Mouse (Mus musculus): Measurements from ENCODE around the gene Fbxo46. TPM values are rescaled to one million over a fixed set of nuclear protein-coding genes. Genes with fewer than 3 reads are reported as not detected.
A peak's percentile ranks its signal among the peaks of the same experiment; 100 is the strongest.

The Fbxo46 gene
- total and polyA plus RNA-seq, 3 experiments: 4.0 to 11.6 (median 6.1) TPM

- in situ Hi-C loops (cut with MboI; ENCODE audit: low pct_ligation_motif_present, low pct_unique_long_range_greater_than_20kb, low sequenced_read_pairs): no loop called here
- dilution Hi-C loops (cut with MboI; ENCODE audit: extremely low pct_ligation_motif_present, extremely low pct_unique_long_range_greater_than_20kb, low sequenced_read_pairs): no loop called here
- Histone ChIP-seq H3K4me2 (ENCODE audit: insufficient read depth, low read depth, poor library complexity, severe bottlenecking) (no peak overlapping the region), H3K9ac (ENCODE audit: insufficient read depth, low read depth) (no peak overlapping the region), H3K36me3 (replicated peaks in 1 of 2; ENCODE audit: control insufficient read depth in 1 of 2, insufficient read depth in 1 of 2, low read length in 1 of 2) (peaks cover 34 to 58% of the 10 kb centered on the region in 2 experiments), H3K27ac (ENCODE audit: insufficient read depth, low read depth) (no peak overlapping the region), H3K27me3 (replicated peaks) (no peaks in the 10 kb centered on the region), H3K4me3 (replicated peaks in 1 of 3; ENCODE audit: low read depth in 2 of 3, low read length in 2 of 3, poor library complexity in 1 of 3) (no peak overlapping the region), H3K4me1 (ENCODE audit: control insufficient read depth in 1 of 2, insufficient read depth in 2 of 2) (peaks cover 9 to 36% of the 10 kb centered on the region in 2 experiments), H3K79me2 (replicated peaks; ENCODE audit: control insufficient read depth, extremely low read depth, insufficient read depth, poor library complexity, severe bottlenecking) (peaks cover 15% of the 10 kb centered on the region), H3K9me3 (replicated peaks; ENCODE audit: low read length) (no peaks in the 10 kb centered on the region)
- DNase-seq (ENCODE audit: extremely low read depth): no peak
- no peak for TF ChIP-seq RAD21 (IDR thresholded peaks at IDR 0.05; ENCODE audit: low read depth, low read length)
- no peak for TF ChIP-seq CHD1 (IDR thresholded peaks at IDR 0.05; ENCODE audit: low read depth, low read length)
- no peak for TF ChIP-seq MYC (IDR thresholded peaks at IDR 0.05; ENCODE audit: low read depth, low read length)
Measured at GRCm38 (mm10) chr7:19146793-19147192, 27.1 kb downstream of the Fbxo46 start.

GRCm38 (mm10) chr7:19147497-19148045 is 27.9 kb downstream of the Fbxo46 start:
- Histone ChIP-seq H3K36me3 (replicated peaks in 1 of 2; ENCODE audit: control insufficient read depth in 1 of 2, insufficient read depth in 1 of 2, low read length in 1 of 2) (peaks cover 39 to 58% of the 10 kb centered on the region in 2 experiments), H3K4me1 (ENCODE audit: control insufficient read depth in 1 of 2, insufficient read depth in 2 of 2) (peaks cover 9 to 39% of the 10 kb centered on the region in 2 experiments), H3K27ac (ENCODE audit: insufficient read depth, low read depth) (no peak overlapping the region), H3K4me3 (replicated peaks in 1 of 3; ENCODE audit: low read depth in 2 of 3, low read length in 2 of 3, poor library complexity in 1 of 3) (no peak overlapping the region), H3K9me3 (replicated peaks; ENCODE audit: low read length) (no peaks in the 10 kb centered on the region), H3K4me2 (ENCODE audit: insufficient read depth, low read depth, poor library complexity, severe bottlenecking) (peak overlapping the region; percentile 35), H3K79me2 (replicated peaks; ENCODE audit: control insufficient read depth, extremely low read depth, insufficient read depth, poor library complexity, severe bottlenecking) (peaks cover 15% of the 10 kb centered on the region), H3K9ac (ENCODE audit: insufficient read depth, low read depth) (no peak overlapping the region; the same call in 1 of the 2 replicates), H3K27me3 (replicated peaks) (no peaks in the 10 kb centered on the region)
- dilution Hi-C loops (cut with MboI; ENCODE audit: extremely low pct_ligation_motif_present, extremely low pct_unique_long_range_greater_than_20kb, low sequenced_read_pairs): no loop called here
- DNase-seq (ENCODE audit: extremely low read depth): no peak
- no peak for TF ChIP-seq ZC3H11A (IDR thresholded peaks at IDR 0.05; ENCODE audit: low read depth, low read length)
- no peak for TF ChIP-seq USF2 (conservative IDR thresholded peaks at IDR 0.05; ENCODE audit: low read depth, low read length)
- no peak for TF ChIP-seq SMC3 (IDR thresholded peaks at IDR 0.05; ENCODE audit: low read depth, low read length)
- no peak for TF ChIP-seq JUND (conservative IDR thresholded peaks at IDR 0.05; ENCODE audit: low read depth, low read length)
- no peak for TF ChIP-seq TBP (conservative IDR thresholded peaks at IDR 0.05; ENCODE audit: low read depth, low read length)
- TF ChIP-seq MAFK (IDR thresholded peaks at IDR 0.05; ENCODE audit: insufficient replicate concordance, low read length): no peak
- TF ChIP-seq E2F4 (IDR thresholded peaks at IDR 0.05; ENCODE audit: insufficient replicate concordance, low read depth, low read length): no peak
- no peak for TF ChIP-seq RCOR1 (conservative IDR thresholded peaks at IDR 0.05; ENCODE audit: low read depth, low read length)
- TF ChIP-seq PAX5 (IDR thresholded peaks at IDR 0.05; ENCODE audit: low read length): no peak
- no peak for TF ChIP-seq GABPA (IDR thresholded peaks at IDR 0.05; ENCODE audit: insufficient replicate concordance, low read depth, low read length)
- in situ Hi-C loops (cut with MboI; ENCODE audit: low pct_ligation_motif_present, low pct_unique_long_range_greater_than_20kb, low sequenced_read_pairs): no loop called here

All from CH12.LX (cell line).